Mouse (Mus musculus) MEL (cell line): ENCODE results near the gene 2300002M23Rik. TPM values are rescaled to one million over a fixed set of nuclear protein-coding genes. Genes with fewer than 3 reads are reported as not detected.

Source experiments
- DNase-seq: peaks from one replicate; pipeline ENCODE4 v3.0.0; 2011; ENCODE audit warnings: low read depth, low spot score
- H3K27ac ChIP-seq: 2 replicates; pipeline ENCODE4 v1.5.1; 2012; ENCODE audit warnings: low read depth, mild to moderate bottlenecking, control low read depth, low read length, moderate library complexity; ENCODE audit not compliant: control insufficient read depth
- H3K27me3 ChIP-seq, 2 experiments: fragments of 150-350 bp in 1 of 2; sonication (generic) in 1 of 2; 2 replicates each; pipeline ENCODE4 v1.6.1; 2012; ENCODE audit warnings: low read length in 2 of 2, mild to moderate bottlenecking in 2 of 2, improper control_type of control experiment in 1 of 2, moderate library complexity in 1 of 2; ENCODE audit not compliant: insufficient read depth in 2 of 2, control insufficient read depth in 1 of 2
- H3K36me3 ChIP-seq, 2 experiments: 2 replicates each; pipeline ENCODE4 v1.6.1; 2012 to 2014; ENCODE audit warnings: low read length in 2 of 2, improper control_type of control experiment in 1 of 2, inconsistent platforms in 1 of 2, mild to moderate bottlenecking in 1 of 2; ENCODE audit not compliant: insufficient read depth in 2 of 2, control insufficient read depth in 1 of 2
- H3K4me1 ChIP-seq, 2 experiments: fragments of 150-350 bp in 1 of 2; sonication (generic) in 1 of 2; 2 replicates each; pipeline ENCODE4 v1.6.1; 2012; ENCODE audit warnings: low read length in 2 of 2, improper control_type of control experiment in 1 of 2, mild to moderate bottlenecking in 1 of 2; ENCODE audit not compliant: insufficient read depth in 2 of 2, control insufficient read depth in 1 of 2
- H3K4me3 ChIP-seq, 2 experiments: fragments of 150-350 bp in 1 of 2; sonication (generic) in 1 of 2; 2 replicates each; pipeline ENCODE4 v1.5.1; 2012; ENCODE audit warnings: low read depth in 2 of 2, low read length in 2 of 2, mild to moderate bottlenecking in 2 of 2, moderate library complexity in 2 of 2, control low read depth in 1 of 2, improper control_type of control experiment in 1 of 2; ENCODE audit not compliant: control insufficient read depth in 1 of 2, insufficient read depth in 1 of 2
- H3K79me2 ChIP-seq: 2 replicates; pipeline ENCODE4 v1.6.1; 2012; ENCODE audit warnings: mild to moderate bottlenecking, low read length, moderate library complexity; ENCODE audit not compliant: control insufficient read depth, poor library complexity, insufficient read depth
- H3K9ac ChIP-seq: 2 replicates; pipeline ENCODE4 v1.6.1; 2012; ENCODE audit warnings: low read depth, mild to moderate bottlenecking, control low read depth, low read length, moderate library complexity; ENCODE audit not compliant: control insufficient read depth, poor library complexity, severe bottlenecking
- H3K9me3 ChIP-seq: fragments of 150-350 bp; sonication (generic); replicated peaks from 2 replicates; pipeline ENCODE4 v1.6.1; 2012; ENCODE audit warnings: mild to moderate bottlenecking, low read length, improper control_type of control experiment, moderate library complexity; ENCODE audit not compliant: insufficient read depth
- BHLHE40 ChIP-seq: IDR thresholded peaks from 2 replicates; pipeline ENCODE4 v1.6.1; 2012; ENCODE audit warnings: low read depth, mild to moderate bottlenecking, inconsistent platforms, low read length, improper control_type of control experiment, borderline replicate concordance
- CHD1 ChIP-seq: IDR thresholded peaks from 2 replicates; pipeline ENCODE4 v1.6.1; 2012; ENCODE audit warnings: low read depth, mild to moderate bottlenecking, inconsistent platforms, low read length, improper control_type of control experiment
- CTCF ChIP-seq, 3 experiments: IDR thresholded peaks in 2 of 3; conservative IDR thresholded peaks in 1 of 3; 2 replicates each; pipeline ENCODE4 v1.5.1; 2011 to 2012; ENCODE audit warnings: low read length in 3 of 3, low read depth in 2 of 3, mild to moderate bottlenecking in 2 of 3, improper control_type of control experiment in 1 of 3, inconsistent platforms in 1 of 3, mixed read lengths in 1 of 3, moderate library complexity in 1 of 3; ENCODE audit not compliant: control insufficient read depth in 1 of 3, insufficient read depth in 1 of 3, poor library complexity in 1 of 3, severe bottlenecking in 1 of 3
- ELF1 ChIP-seq: IDR thresholded peaks from 2 replicates; pipeline ENCODE4 v1.6.1; 2014; ENCODE audit warnings: low read depth, mild to moderate bottlenecking, inconsistent platforms, low read length, improper control_type of control experiment, moderate library complexity
- EP300 ChIP-seq, 2 experiments: IDR thresholded peaks; 2 replicates each; pipeline ENCODE4 v1.6.1; 2011; ENCODE audit warnings: improper control_type of control experiment in 2 of 2, low read length in 2 of 2, low read depth in 1 of 2, mild to moderate bottlenecking in 1 of 2
- ETS1 ChIP-seq: IDR thresholded peaks from 2 replicates; pipeline ENCODE4 v1.6.1; 2012; ENCODE audit warnings: low read depth, mild to moderate bottlenecking, inconsistent platforms, low read length, improper control_type of control experiment, moderate library complexity
- GABPA ChIP-seq: IDR thresholded peaks from 2 replicates; pipeline ENCODE4 v1.6.1; 2012; ENCODE audit warnings: low read depth, mild to moderate bottlenecking, inconsistent platforms, low read length, improper control_type of control experiment, moderate library complexity
- GATA1 ChIP-seq: IDR thresholded peaks from 2 replicates; pipeline ENCODE4 v1.6.1; 2011; ENCODE audit warnings: low read depth, low read length, improper control_type of control experiment
- HCFC1 ChIP-seq: IDR thresholded peaks from 2 replicates; pipeline ENCODE4 v1.6.1; 2012; ENCODE audit warnings: low read depth, mild to moderate bottlenecking, inconsistent platforms, low read length, improper control_type of control experiment, moderate library complexity
- KAT2A ChIP-seq: conservative IDR thresholded peaks from 2 replicates; pipeline ENCODE4 v1.6.1; 2012; ENCODE audit warnings: low read depth, low read length, improper control_type of control experiment, inconsistent platforms
- MAFK ChIP-seq: IDR thresholded peaks from 2 replicates; pipeline ENCODE4 v1.6.1; 2011; ENCODE audit warnings: low read depth, mild to moderate bottlenecking, low read length, improper control_type of control experiment, borderline replicate concordance
- MYB ChIP-seq: IDR thresholded peaks from 2 replicates; pipeline ENCODE4 v1.6.1; 2011; ENCODE audit warnings: mild to moderate bottlenecking, low read depth, low read length, improper control_type of control experiment
- MYC ChIP-seq: IDR thresholded peaks from 2 replicates; pipeline ENCODE4 v1.6.1; 2011; ENCODE audit warnings: low read depth, mild to moderate bottlenecking, low read length, improper control_type of control experiment, moderate library complexity
- NELFE ChIP-seq: IDR thresholded peaks from 2 replicates; pipeline ENCODE4 v1.6.1; 2011; ENCODE audit warnings: low read depth, low read length, improper control_type of control experiment
- RCOR1 ChIP-seq: IDR thresholded peaks from 2 replicates; pipeline ENCODE4 v1.6.1; 2012; ENCODE audit warnings: low read depth, mild to moderate bottlenecking, inconsistent platforms, low read length, improper control_type of control experiment
- SIN3A ChIP-seq: IDR thresholded peaks from 2 replicates; pipeline ENCODE4 v1.6.1; 2012; ENCODE audit warnings: low read length, improper control_type of control experiment, inconsistent platforms
- SMC3 ChIP-seq: IDR thresholded peaks from 2 replicates; pipeline ENCODE4 v1.6.1; 2011; ENCODE audit warnings: low read depth, low read length, improper control_type of control experiment
- TAL1 ChIP-seq: IDR thresholded peaks from 2 replicates; pipeline ENCODE4 v1.6.1; 2012; ENCODE audit warnings: mild to moderate bottlenecking, inconsistent platforms, low read length, moderate library complexity, mixed read lengths
- TCF12 ChIP-seq: IDR thresholded peaks from 2 replicates; pipeline ENCODE4 v1.6.1; 2014; ENCODE audit warnings: low read depth, mild to moderate bottlenecking, inconsistent platforms, low read length, improper control_type of control experiment, moderate library complexity
- UBTF ChIP-seq: IDR thresholded peaks from 2 replicates; pipeline ENCODE4 v1.6.1; 2012; ENCODE audit warnings: low read depth, mild to moderate bottlenecking, inconsistent platforms, low read length, improper control_type of control experiment, moderate library complexity, borderline replicate concordance; ENCODE audit not compliant: insufficient read depth
- USF1 ChIP-seq: IDR thresholded peaks from 2 replicates; pipeline ENCODE4 v1.6.1; 2014; ENCODE audit warnings: low read depth, mild to moderate bottlenecking, inconsistent platforms, low read length, improper control_type of control experiment, moderate library complexity
- USF2 ChIP-seq, 2 experiments: IDR thresholded peaks; 2 replicates each; pipeline ENCODE4 v1.6.1; 2011 to 2012; ENCODE audit warnings: improper control_type of control experiment in 2 of 2, low read length in 2 of 2, borderline replicate concordance in 1 of 2, inconsistent platforms in 1 of 2, low read depth in 1 of 2, mild to moderate bottlenecking in 1 of 2; ENCODE audit not compliant: insufficient read depth in 1 of 2
- ZKSCAN1 ChIP-seq: IDR thresholded peaks from 2 replicates; pipeline ENCODE4 v1.6.1; 2012; ENCODE audit warnings: low read depth, mild to moderate bottlenecking, inconsistent platforms, low read length, improper control_type of control experiment, moderate library complexity
- ZMIZ1 ChIP-seq: IDR thresholded peaks from 2 replicates; pipeline ENCODE4 v1.6.1; 2012; ENCODE audit warnings: low read depth, mild to moderate bottlenecking, inconsistent platforms, low read length, improper control_type of control experiment, moderate library complexity
- ZNF384 ChIP-seq: IDR thresholded peaks from 2 replicates; pipeline ENCODE4 v1.6.1; 2012; ENCODE audit warnings: low read depth, mild to moderate bottlenecking, inconsistent platforms, low read length, improper control_type of control experiment
- polyA plus RNA-seq, 2 experiments: library from polyadenylated mRNA; stranded (reverse) in 1 of 2; unstranded in 1 of 2; fragments of >175 nt in 1 of 2; fragments of >200 nt in 1 of 2; gene quantifications; 2 replicates each; pipeline versions ENCODE4 v1.2.1 to v1.2.4; 2012; ENCODE audit warnings: low replicate concordance in 2 of 2, low read depth in 1 of 2; ENCODE audit not compliant: insufficient read length in 2 of 2, insufficient read depth in 1 of 2, missing spikeins in 1 of 2
- total RNA-seq: library from RNA; depleted of rRNA; stranded (reverse); fragments of 300-350 nt; gene quantifications from 2 replicates; pipeline ENCODE4 v1.2.3, GENCODE M21; 2012

Gene 2300002M23Rik
- total and polyA plus RNA-seq, 3 experiments = not detected

GRCm38 (mm10) chr17:35551881-35552414 lies 15.3 kb upstream of the 2300002M23Rik start, which contains the start of gene Cdsn:
TSS of gene Cdsn (plus strand) at chr17:35552128.
- Histone ChIP-seq H3K9me3 (no peaks in the 10 kb centered on the region), H3K27ac (no peak within 1 kb of the TSS), H3K4me1 (no peaks in the 10 kb centered on the region), H3K79me2 (no peaks in the 10 kb centered on the region), H3K4me3 (no peak within 1 kb of the TSS), H3K36me3 (no peaks in the 10 kb centered on the region), H3K27me3 (no peaks in the 10 kb centered on the region)
- TF ChIP-seq CHD1 = no peak
- TF ChIP-seq SMC3 = no peak
- TF ChIP-seq, all 39 proteins: peak for 0
- H3K9ac ChIP-seq = no peak within 1 kb of the TSS
- no peak for DNase-seq

GRCm38 (mm10) chr17:35554321-35554720 lies 12.9 kb upstream of the 2300002M23Rik start:
- DNase-seq = no peak
- no peaks in the 10 kb centered on the region for H3K36me3 ChIP-seq
- no peak overlapping the region for H3K9ac ChIP-seq
- peaks cover 0 to 6% of the 10 kb centered on the region in 2 experiments; a peak in 1 of 4 replicates for H3K4me1 ChIP-seq
- H3K27me3 ChIP-seq = no peaks in the 10 kb centered on the region
- TF ChIP-seq CHD1 (no peak), MAFK (no peak), UBTF (no peak), MYB (no peak), HCFC1 (no peak), TCF12 (no peak), MYC (no peak), NELFE (no peak), RCOR1 (no peak), ELF1 (no peak), ETS1 (no peak), SIN3A (no peak), ZNF384 (no peak)
- no peak overlapping the region for H3K4me3 ChIP-seq
- H3K79me2 ChIP-seq = no peaks in the 10 kb centered on the region
- no peak overlapping the region for H3K27ac ChIP-seq
- no peaks in the 10 kb centered on the region for H3K9me3 ChIP-seq

GRCm38 (mm10) chr17:35554761-35555397 lies 12.4 kb upstream of the 2300002M23Rik start:
- DNase-seq = no peak
- TF ChIP-seq ZKSCAN1 (no peak), USF2 (IDR thresholded peaks at IDR 0.05; ENCODE audit: borderline replicate concordance in 1 of 2, insufficient read depth in 1 of 2, low read depth in 1 of 2, low read length in 2 of 2) (no peak), CTCF (IDR thresholded peaks at IDR 0.05 in 2 of 3, conservative IDR thresholded peaks at IDR 0.05 in 1 of 3; ENCODE audit: control insufficient read depth in 1 of 3, insufficient read depth in 1 of 3, low read depth in 2 of 3, low read length in 3 of 3, poor library complexity in 1 of 3, severe bottlenecking in 1 of 3) (no peak), EP300 (IDR thresholded peaks at IDR 0.05; ENCODE audit: low read depth in 1 of 2, low read length in 2 of 2) (no peak), GABPA (no peak), RCOR1 (no peak), GATA1 (no peak), ZMIZ1 (no peak), TAL1 (no peak), SIN3A (no peak), USF1 (no peak), BHLHE40 (no peak), SMC3 (no peak), KAT2A (no peak)

More at GRCm38 (mm10) chr17:35554761-35555397, 12.4 kb upstream of the 2300002M23Rik start:
- H3K27me3 ChIP-seq = no peaks in the 10 kb centered on the region
- H3K9me3 ChIP-seq = no peaks in the 10 kb centered on the region
- H3K36me3 ChIP-seq = no peaks in the 10 kb centered on the region
- no peak overlapping the region for H3K27ac ChIP-seq
- peaks cover 0 to 6% of the 10 kb centered on the region in 2 experiments; a peak in 1 of 4 replicates for H3K4me1 ChIP-seq
- no peak overlapping the region for H3K4me3 ChIP-seq
- no peak overlapping the region for H3K9ac ChIP-seq
- H3K79me2 ChIP-seq = no peaks in the 10 kb centered on the region
